Mouse (Mus musculus): ENCODE results near the gene Nkap. TPM values are rescaled to one million over a fixed set of nuclear protein-coding genes. Genes with fewer than 3 reads are reported as not detected.

The Nkap gene
- polyA plus RNA-seq, 1 experiment from 2014 or later: 19.7 TPM

Other genes starting within 250 kb of the Nkap start
- gene Nkrf, start 223.9 kb upstream of the Nkap start, polyA plus RNA-seq (2014; fragmentation: Nextera tagmentation; extraction: Ambion mirVana): 2.9 and 3.4 TPM in 2 replicates
- 57.0 and 59.2 TPM in 2 replicates for gene Sept6, start 135.0 kb upstream of the Nkap start, polyA plus RNA-seq (2014; fragmentation: Nextera tagmentation; extraction: Ambion mirVana)
- gene Sowahd, start 78.0 kb upstream of the Nkap start, polyA plus RNA-seq (2014; fragmentation: Nextera tagmentation; extraction: Ambion mirVana): not detected in 2 replicates
- gene Rpl39, start 41.4 kb upstream of the Nkap start, polyA plus RNA-seq (2014; fragmentation: Nextera tagmentation; extraction: Ambion mirVana): 502 and 510 TPM in 2 replicates
- gene Upf3b, start 16.5 kb upstream of the Nkap start, polyA plus RNA-seq (2014; fragmentation: Nextera tagmentation; extraction: Ambion mirVana): 18.5 and 18.9 TPM in 2 replicates
- not detected in 2 replicates for gene Akap14, start 42.0 kb downstream of the Nkap start, polyA plus RNA-seq (2014; fragmentation: Nextera tagmentation; extraction: Ambion mirVana)
- 375 and 434 TPM in 2 replicates for gene Ndufa1, start 64.4 kb downstream of the Nkap start, polyA plus RNA-seq (2014; fragmentation: Nextera tagmentation; extraction: Ambion mirVana)
- 15.6 and 16.6 TPM in 2 replicates for gene Rnf113a1, start 64.5 kb downstream of the Nkap start, polyA plus RNA-seq (2014; fragmentation: Nextera tagmentation; extraction: Ambion mirVana)
- gene Gm9, start 84.2 kb downstream of the Nkap start, polyA plus RNA-seq (2014; fragmentation: Nextera tagmentation; extraction: Ambion mirVana): not detected in 2 replicates
- not detected in 2 replicates for gene Rhox1, start 95.5 kb downstream of the Nkap start, polyA plus RNA-seq (2014; fragmentation: Nextera tagmentation; extraction: Ambion mirVana)
- not detected in 2 replicates for gene Rhox2a, start 118.2 kb downstream of the Nkap start, polyA plus RNA-seq (2014; fragmentation: Nextera tagmentation; extraction: Ambion mirVana)
- gene Rhox3a, start 123.1 kb downstream of the Nkap start, polyA plus RNA-seq (2014; fragmentation: Nextera tagmentation; extraction: Ambion mirVana): not detected in 2 replicates
- not detected in 2 replicates for gene Rhox4a, start 138.5 kb downstream of the Nkap start, polyA plus RNA-seq (2014; fragmentation: Nextera tagmentation; extraction: Ambion mirVana)